Mouse (Mus musculus) small intestine, adult 2 months (tissue): ENCODE results near the gene Clcc1. TPM values are rescaled to one million over a fixed set of nuclear protein-coding genes. Genes with fewer than 3 reads are reported as not detected.
"Not testable (repeated sequence)": the region's sequence is repeated elsewhere in the genome, so short reads cannot be mapped to it uniquely, and the experiment has no call there.

Source experiments
- H3K27ac ChIP-seq: fragments of 200-500 bp; 2 replicates; pipeline ENCODE4 v1.5.1; 2012; ENCODE audit warnings: low read depth, low read length, control low read depth, inconsistent platforms; ENCODE audit not compliant: insufficient read depth
- H3K27me3 ChIP-seq: fragments of 200-500 bp; 2 replicates; pipeline ENCODE4 v1.6.1; 2012; ENCODE audit warnings: mild to moderate bottlenecking, moderate library complexity, low read length, inconsistent platforms; ENCODE audit not compliant: control insufficient read depth, insufficient read depth
- H3K36me3 ChIP-seq: fragments of 200-500 bp; 2 replicates; pipeline ENCODE4 v1.6.1; 2012; ENCODE audit warnings: mild to moderate bottlenecking, low read length, control low read depth, inconsistent platforms; ENCODE audit not compliant: control insufficient read depth, insufficient read depth
- H3K4me1 ChIP-seq: fragments of 200-500 bp; 2 replicates; pipeline ENCODE4 v1.6.1; 2012; ENCODE audit warnings: low read length, inconsistent platforms, mixed read lengths; ENCODE audit not compliant: control insufficient read depth, insufficient read depth, insufficient read length
- H3K4me3 ChIP-seq: fragments of 200-500 bp; 2 replicates; pipeline ENCODE4 v1.5.1; 2012; ENCODE audit warnings: low read depth, mild to moderate bottlenecking, control low read depth, inconsistent platforms, low read length, moderate library complexity
- CTCF ChIP-seq: fragments of 200-500 bp; IDR thresholded peaks from 2 replicates; pipeline ENCODE4 v1.5.1; 2012; ENCODE audit warnings: low read depth, mild to moderate bottlenecking, control low read depth, inconsistent platforms, low read length, moderate library complexity, mixed read lengths; ENCODE audit not compliant: insufficient replicate concordance, insufficient read length; ENCODE audit errors: extremely low read depth
- POLR2A ChIP-seq: fragments of 200-500 bp; IDR thresholded peaks from 2 replicates; pipeline ENCODE4 v1.6.1; 2012; ENCODE audit warnings: low read depth, mild to moderate bottlenecking, control low read depth, inconsistent platforms, low read length, moderate library complexity
- WGBS: fragments of 180-500 bp; shearing (Covaris S2); methylation state at CpG from one replicate; pipeline ENCODE4 v1.1.7; 2018; 5-methylcytosine and 5-hydroxymethylcytosine counted together
- polyA plus RNA-seq: library from polyadenylated mRNA; depleted of rRNA; stranded (reverse); fragments of >200 nt; gene quantifications from 2 replicates; pipeline ENCODE4 v1.2.3, GENCODE M21; 2012

Gene Clcc1
- polyA plus RNA-seq, 1 experiment = 17.7 TPM

DNA sequence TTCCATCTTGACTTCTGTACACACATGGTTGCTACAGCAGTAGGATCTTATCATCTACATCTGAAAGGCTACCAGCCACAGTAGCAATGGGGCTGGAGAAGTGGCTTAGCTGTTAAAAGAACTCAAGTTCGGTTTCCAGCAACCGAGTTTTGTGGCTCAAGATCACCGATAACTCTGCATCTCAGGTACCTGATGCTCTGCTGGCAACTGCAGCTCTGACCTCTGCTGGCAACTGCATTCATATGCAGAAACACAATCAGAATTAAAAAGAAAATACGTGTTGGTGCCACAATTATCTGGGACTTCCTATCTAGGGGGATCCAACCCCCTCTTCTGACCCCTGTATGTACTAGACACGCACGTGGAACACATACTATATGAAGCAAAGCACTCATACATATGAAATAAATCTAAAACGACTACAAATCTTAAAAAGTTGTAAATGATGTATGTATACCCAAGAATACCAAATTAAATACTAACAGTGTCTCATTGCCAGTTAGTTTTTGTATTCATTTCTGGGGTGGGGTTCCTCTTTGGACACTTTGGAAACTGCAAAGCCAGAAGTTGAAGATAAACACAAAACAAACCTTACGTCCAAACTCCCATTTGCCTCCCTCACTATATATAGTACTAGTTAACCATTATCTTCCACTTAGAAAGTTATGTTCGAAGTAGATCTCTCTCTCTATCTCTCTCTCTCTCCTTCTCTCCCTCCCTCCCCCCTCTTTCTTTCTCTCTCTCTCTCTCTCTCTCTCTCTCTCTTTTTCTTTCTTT lies 659 bp upstream of the Clcc1 start:
- Histone ChIP-seq H3K4me1 (no peaks in the 10 kb centered on the region; the same call in 1 of the 2 replicates), H3K36me3 (no peaks in the 10 kb centered on the region), H3K27ac (no peak overlapping the region), H3K4me3 (no peak overlapping the region), H3K27me3 (no peaks in the 10 kb centered on the region)
- TF ChIP-seq POLR2A (no peak), CTCF (no peak)
- 7% methylated on average over 9 of the region's 9 CpGs for WGBS

DNA sequence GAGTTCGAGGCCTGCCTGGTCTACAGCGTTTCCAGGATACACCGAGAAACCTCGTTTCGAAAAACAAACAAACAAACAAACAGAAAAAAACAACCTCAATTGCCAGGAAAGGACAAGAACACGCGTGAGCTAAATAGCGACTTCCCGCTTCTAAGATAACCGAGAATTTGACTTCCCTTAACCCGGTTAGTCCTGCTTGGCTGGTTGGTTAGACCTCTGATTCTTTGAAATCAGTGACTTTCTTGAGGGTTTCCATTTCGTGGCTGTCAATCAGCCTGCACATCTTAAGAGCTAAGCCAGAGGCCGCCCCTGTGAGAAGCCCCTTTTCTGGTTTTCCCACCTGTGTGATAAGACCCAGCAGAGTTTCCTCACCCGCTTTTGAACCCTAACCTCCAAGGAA lies 853 bp downstream of the Clcc1 start:
- H3K4me1 ChIP-seq = no peaks in the 10 kb centered on the region; the same call in 1 of the 2 replicates
- no peaks in the 10 kb centered on the region for H3K27me3 ChIP-seq
- H3K4me3 ChIP-seq = peak overlapping the region; percentile 89
- WGBS = 6% methylated on average over 14 of the region's 14 CpGs
- H3K36me3 ChIP-seq = no peaks in the 10 kb centered on the region
- no peak overlapping the region for H3K27ac ChIP-seq
- TF ChIP-seq POLR2A (no peak), CTCF (no peak)

DNA sequence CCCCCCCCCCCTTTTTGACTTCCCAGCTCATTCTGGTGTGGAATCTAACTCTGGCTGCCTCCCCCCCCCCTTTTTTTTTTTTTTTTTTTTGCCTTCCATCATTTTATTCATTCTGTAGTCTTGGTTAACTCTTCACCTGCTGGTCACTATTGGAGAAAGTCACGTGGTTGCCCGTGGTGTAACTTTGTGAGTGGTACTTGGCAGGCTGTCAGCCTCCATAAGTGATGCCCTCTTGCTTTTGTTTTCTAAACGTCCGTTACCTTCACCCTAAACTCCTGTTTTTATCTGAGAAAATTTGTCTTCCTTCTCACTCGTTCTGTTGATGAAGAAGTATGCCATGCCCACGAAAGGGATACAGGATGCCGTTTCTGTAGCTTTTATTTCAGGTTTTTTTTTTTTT lies 1.8 kb downstream of the Clcc1 start:
- WGBS = 90% methylated on average over 7 of the region's 7 CpGs
- Histone ChIP-seq H3K4me1 (no peaks in the 10 kb centered on the region; the same call in 1 of the 2 replicates), H3K36me3 (no peaks in the 10 kb centered on the region), H3K27ac (no peak overlapping the region), H3K4me3 (no peak overlapping the region), H3K27me3 (no peaks in the 10 kb centered on the region)
- TF ChIP-seq CTCF (no peak), POLR2A (no peak)

DNA sequence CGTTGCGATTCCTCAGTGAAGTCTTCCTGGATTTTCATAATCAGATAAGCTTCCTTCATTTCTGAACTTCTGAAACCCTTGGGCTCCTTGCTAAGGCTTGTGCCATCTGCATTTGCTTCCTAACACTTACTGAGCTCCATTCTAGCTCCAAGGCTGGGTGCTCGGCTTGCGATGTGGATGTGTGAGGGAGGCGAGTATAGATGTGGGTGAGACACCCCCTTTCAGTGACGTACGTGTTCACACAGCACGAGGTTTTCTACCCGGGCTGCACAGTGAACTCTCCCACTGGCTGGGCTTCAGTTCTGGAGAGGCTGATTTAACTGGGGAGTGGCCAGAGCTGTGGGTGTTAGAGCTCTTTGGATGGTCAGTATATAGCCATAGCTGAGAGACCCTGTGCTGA lies 4.9 kb downstream of the Clcc1 start:
- 96% methylated on average over 9 of the region's 9 CpGs for WGBS
- H3K4me1 ChIP-seq = no peaks in the 10 kb centered on the region; the same call in 1 of the 2 replicates
- TF ChIP-seq POLR2A = no peak
- no peak for TF ChIP-seq CTCF
- no peak overlapping the region for H3K27ac ChIP-seq
- no peaks in the 10 kb centered on the region for H3K27me3 ChIP-seq
- peaks cover 19% of the 10 kb centered on the region for H3K36me3 ChIP-seq
- H3K4me3 ChIP-seq = no peak overlapping the region

DNA sequence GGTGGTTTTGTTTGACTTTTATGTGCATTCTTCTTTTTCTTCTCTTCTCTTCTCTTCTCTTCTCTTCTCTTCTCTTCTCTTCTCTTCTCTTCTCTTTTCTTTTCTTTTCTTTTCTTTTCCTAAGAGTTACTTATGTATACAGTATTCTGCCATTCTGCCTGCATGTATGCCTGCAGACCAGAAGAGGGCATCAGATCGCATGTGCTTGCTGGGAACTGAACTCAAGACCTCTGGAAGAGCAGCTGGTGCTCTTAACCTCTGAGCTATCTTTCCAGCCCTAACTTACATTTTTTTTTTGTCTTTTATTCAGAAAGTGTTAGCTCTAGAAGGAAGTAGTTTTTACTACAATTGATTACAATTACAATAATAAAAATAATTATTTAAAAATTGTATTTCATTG lies 7.2 kb downstream of the Clcc1 start:
- H3K36me3 ChIP-seq = peaks cover 28% of the 10 kb centered on the region
- TF ChIP-seq CTCF (peak; percentile 33; the same call in 1 of the 2 replicates), POLR2A (no peak)
- WGBS = 77% methylated on average over 1 of the region's 1 CpGs
- no peak overlapping the region for H3K4me3 ChIP-seq
- no peaks in the 10 kb centered on the region for H3K27me3 ChIP-seq
- no peaks in the 10 kb centered on the region for H3K4me1 ChIP-seq
- no peak overlapping the region for H3K27ac ChIP-seq

DNA sequence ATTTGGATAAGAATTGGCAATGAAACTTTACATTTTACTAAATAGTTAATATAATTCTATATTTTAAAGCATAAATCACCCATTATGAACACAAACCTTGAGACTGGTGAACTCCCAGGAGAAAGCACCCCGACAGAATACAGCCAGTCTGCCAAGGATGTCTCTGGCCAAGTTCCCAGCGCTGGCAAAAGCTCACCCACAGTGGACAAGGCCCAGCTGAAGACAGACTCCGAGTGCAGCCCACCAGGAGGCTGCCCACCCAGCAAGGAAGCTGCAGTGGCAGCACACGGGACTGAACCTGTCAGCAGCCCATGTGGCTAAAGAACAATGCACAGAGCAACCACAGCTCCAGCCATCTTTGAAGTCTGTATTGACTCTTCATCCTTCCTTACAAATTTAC lies 22.9 kb downstream of the Clcc1 start:
- H3K4me1 ChIP-seq = no peaks in the 10 kb centered on the region
- TF ChIP-seq CTCF (no peak), POLR2A (no peak)
- H3K36me3 ChIP-seq = peaks cover 75% of the 10 kb centered on the region
- H3K27ac ChIP-seq = no peak overlapping the region
- no peaks in the 10 kb centered on the region for H3K27me3 ChIP-seq
- H3K4me3 ChIP-seq = no peak overlapping the region
- WGBS = 77% methylated on average over 4 of the region's 4 CpGs

DNA sequence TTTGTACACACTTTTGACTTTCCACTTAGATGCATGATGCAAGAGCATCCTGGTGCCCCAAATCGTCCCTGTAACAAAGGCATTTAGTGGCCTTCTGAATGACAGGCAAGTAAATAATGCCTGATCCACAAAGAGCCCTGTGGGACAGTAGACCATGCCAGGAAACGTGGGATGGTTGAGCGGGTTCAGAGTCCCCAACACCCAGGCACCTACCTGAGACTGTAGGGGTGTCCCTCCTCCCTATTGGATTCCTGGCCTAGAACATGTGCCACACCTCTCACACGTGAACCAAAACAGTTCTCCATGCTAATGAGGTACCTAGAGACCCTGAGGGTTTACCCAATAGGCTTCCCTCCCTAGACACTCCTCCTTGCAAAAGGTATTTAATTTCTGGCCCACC lies 27.3 kb downstream of the Clcc1 start:
- 88% methylated on average over 4 of the region's 4 CpGs for WGBS
- no peak overlapping the region for H3K27ac ChIP-seq
- H3K4me1 ChIP-seq = no peaks in the 10 kb centered on the region
- no peaks in the 10 kb centered on the region for H3K27me3 ChIP-seq
- TF ChIP-seq POLR2A (no peak), CTCF (no peak)
- H3K36me3 ChIP-seq = peaks cover 80% of the 10 kb centered on the region
- H3K4me3 ChIP-seq = no peak overlapping the region

DNA sequence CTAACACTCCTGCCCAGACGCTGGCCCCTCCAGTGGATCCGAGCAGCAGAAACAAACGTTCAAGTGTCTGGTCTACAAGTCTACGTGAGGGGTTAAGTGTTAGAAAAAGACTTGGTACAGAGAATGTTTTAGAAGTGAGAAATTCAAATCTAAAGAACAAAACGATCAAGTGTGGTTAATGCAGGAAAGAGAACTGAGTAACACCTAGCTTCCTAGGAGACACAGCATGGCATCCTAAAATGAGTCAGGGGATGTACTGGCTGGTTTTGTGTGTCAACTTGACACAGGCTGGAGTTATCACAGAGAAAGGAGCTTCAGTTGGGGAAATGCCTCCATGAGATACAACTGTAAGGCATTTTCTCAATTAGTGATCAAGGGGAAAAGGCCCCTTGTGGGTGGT lies 29.9 kb downstream of the Clcc1 start:
- WGBS = 90% methylated on average over 5 of the region's 5 CpGs
- not testable (repeated sequence) for H3K4me3 ChIP-seq, H3K27ac ChIP-seq, H3K27me3 ChIP-seq, H3K4me1 ChIP-seq
- H3K36me3 ChIP-seq = peaks cover 77% of the 10 kb centered on the region
